ENCODE assay signal across 14 mouse cellular contexts in genomic region chr14:94475887-94476286, GRCm38 (mm10).
"Had no signal": no experiment of that assay in that cellular context is flagged by ENCODE, and none has a peak within 500 bp of the region (broad histone marks: within the 10 kb centered on the region; RNA-seq: fewer than 3 reads in every experiment).

No protein-coding gene starts in this region.

- H3K4me1 ChIP-seq: limb, embryonic 13.5 days; midbrain, embryonic 15.5 days; neural tube, embryonic 13.5 days had no signal

- H3K27ac ChIP-seq: kidney, postnatal 0 days; limb, embryonic 13.5 days; liver, embryonic 14.5 days; midbrain, embryonic 15.5 days; neural tube, embryonic 13.5 days; stomach, postnatal 0 days had no signal

- ATAC-seq: midbrain, embryonic 15.5 days had no signal

- DNase-seq: kidney, adult 9 months; kidney, postnatal 36 days; layer of hippocampus, adult 9-11 months; layer of hippocampus, postnatal 36 days; lung, adult 18-20 months; right cerebral cortex, adult 18-20 months; right cerebral cortex, postnatal 25 days; thymus, postnatal 4 days had no signal

- H3K4me2 ChIP-seq: limb, embryonic 13.5 days; midbrain, embryonic 15.5 days; neural tube, embryonic 13.5 days had no signal

- H3K27me3 ChIP-seq: limb, embryonic 13.5 days; midbrain, embryonic 15.5 days; neural tube, embryonic 13.5 days had no signal

- H3K4me3 ChIP-seq: limb, embryonic 13.5 days; midbrain, embryonic 15.5 days; neural tube, embryonic 13.5 days had no signal

- H3K36me3 ChIP-seq: limb, embryonic 13.5 days; midbrain, embryonic 15.5 days; neural tube, embryonic 13.5 days had no signal

- H3K9ac ChIP-seq: limb, embryonic 13.5 days; liver, embryonic 14.5 days; midbrain, embryonic 15.5 days; neural tube, embryonic 13.5 days had no signal

- H3K9me3 ChIP-seq: limb, embryonic 13.5 days; midbrain, embryonic 15.5 days; neural tube, embryonic 13.5 days had no signal
